Mouse (Mus musculus): ENCODE data around the gene Vwf. TPM values are rescaled to one million over a fixed set of nuclear protein-coding genes. Genes with fewer than 3 reads are reported as not detected.

The Vwf gene
- total and polyA plus RNA-seq, 2 experiments from 2014 or later, result 13.1 to 30.0 TPM

DNA sequence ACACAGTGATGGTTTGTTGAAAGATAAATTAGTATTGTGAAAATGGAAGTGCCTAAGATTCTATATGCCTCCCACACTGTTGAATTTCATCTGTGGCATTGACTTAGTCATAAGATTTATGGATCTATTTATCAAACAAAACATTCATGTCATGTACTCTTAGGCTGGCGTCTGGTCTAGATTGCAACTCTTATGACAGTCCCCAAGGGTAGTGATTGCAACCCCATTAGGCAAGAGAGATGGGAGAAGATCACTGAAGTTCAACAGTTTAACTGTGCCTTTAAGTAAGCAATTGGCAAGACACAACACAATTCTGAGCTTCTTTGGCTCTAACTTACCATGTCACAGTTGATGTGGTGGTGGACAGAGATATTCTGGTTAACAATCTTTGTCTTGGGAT, 106.8 kb downstream of the Vwf start:
- H3K27ac ChIP-seq (ENCODE audit: low read depth, low read length), result no peak overlapping the region
- H3K4me1 ChIP-seq (ENCODE audit: insufficient read depth), result no peaks in the 10 kb centered on the region
- no peak overlapping the region for H3K4me2 ChIP-seq (ENCODE audit: low read depth)
- no peaks in the 10 kb centered on the region for H3K27me3 ChIP-seq (ENCODE audit: insufficient read depth, low read length)
- WGBS, result 94% methylated on average over 1 of the region's 1 CpGs
- TF ChIP-seq CTCF (IDR thresholded peaks at IDR 0.05; ENCODE audit: low read depth), result no peak
- no peaks in the 10 kb centered on the region for H3K36me3 ChIP-seq (ENCODE audit: insufficient read depth)
- DNase-seq (no peak), ATAC-seq (no peak)
- no peak overlapping the region for H3K9ac ChIP-seq
- H3K9me3 ChIP-seq (ENCODE audit: low read length), result no peaks in the 10 kb centered on the region
- no peak overlapping the region for H3K4me3 ChIP-seq (ENCODE audit: low read depth, low read length)

DNA sequence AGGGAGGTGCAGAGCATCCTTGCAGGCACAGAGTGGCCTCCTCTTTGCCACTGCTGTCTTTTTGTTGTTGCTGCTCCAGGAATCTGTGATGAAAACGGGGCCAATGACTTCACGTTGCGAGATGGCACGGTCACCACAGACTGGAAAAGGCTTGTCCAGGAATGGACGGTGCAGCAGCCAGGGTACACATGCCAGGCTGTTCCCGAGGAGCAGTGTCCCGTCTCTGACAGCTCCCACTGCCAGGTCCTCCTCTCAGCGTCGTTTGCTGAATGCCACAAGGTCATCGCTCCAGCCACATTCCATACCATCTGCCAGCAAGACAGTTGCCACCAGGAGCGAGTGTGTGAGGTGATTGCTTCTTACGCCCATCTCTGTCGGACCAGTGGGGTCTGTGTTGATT, 110.3 kb downstream of the Vwf start:
- no peak overlapping the region for H3K4me2 ChIP-seq (ENCODE audit: low read depth)
- ATAC-seq (no peak), DNase-seq (no peak)
- no peaks in the 10 kb centered on the region for H3K27me3 ChIP-seq (ENCODE audit: insufficient read depth, low read length)
- H3K4me1 ChIP-seq (ENCODE audit: insufficient read depth), result no peaks in the 10 kb centered on the region
- H3K27ac ChIP-seq (ENCODE audit: low read depth, low read length), result no peak overlapping the region
- TF ChIP-seq CTCF (IDR thresholded peaks at IDR 0.05; ENCODE audit: low read depth), result no peak
- no peaks in the 10 kb centered on the region for H3K9me3 ChIP-seq (ENCODE audit: low read length)
- H3K4me3 ChIP-seq (ENCODE audit: low read depth, low read length), result no peak overlapping the region
- WGBS, result 90% methylated on average over 13 of the region's 13 CpGs
- no peak overlapping the region for H3K9ac ChIP-seq
- no peaks in the 10 kb centered on the region for H3K36me3 ChIP-seq (ENCODE audit: insufficient read depth)

DNA sequence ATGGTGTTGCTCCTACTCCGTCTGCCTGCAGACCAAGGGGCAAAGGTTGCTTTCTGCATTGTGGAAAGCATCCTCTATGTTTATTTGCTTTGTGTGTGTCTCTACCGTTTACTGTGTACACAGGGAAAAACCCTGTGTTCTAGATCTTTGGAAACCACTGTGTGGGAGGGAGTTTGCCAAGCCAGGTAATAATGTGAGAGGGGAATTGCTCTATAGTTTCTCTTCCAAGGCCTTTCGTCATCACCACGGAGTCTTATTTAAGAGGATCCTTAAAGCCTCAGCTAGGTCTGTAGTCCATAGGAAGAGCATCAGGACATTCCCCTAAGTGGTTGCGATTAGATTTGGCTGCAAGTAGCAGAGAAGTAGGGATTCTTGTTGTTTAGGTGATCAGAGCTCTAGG, 111.4 kb downstream of the Vwf start:
- H3K27me3 ChIP-seq (ENCODE audit: insufficient read depth, low read length), result no peaks in the 10 kb centered on the region
- TF ChIP-seq CTCF (IDR thresholded peaks at IDR 0.05; ENCODE audit: low read depth), result no peak
- DNase-seq (no peak), ATAC-seq (no peak)
- H3K4me1 ChIP-seq (ENCODE audit: insufficient read depth), result no peaks in the 10 kb centered on the region
- WGBS, result 94% methylated on average over 5 of the region's 5 CpGs
- H3K36me3 ChIP-seq (ENCODE audit: insufficient read depth), result no peaks in the 10 kb centered on the region
- H3K4me3 ChIP-seq (ENCODE audit: low read depth, low read length), result no peak overlapping the region
- H3K9ac ChIP-seq, result no peak overlapping the region
- no peak overlapping the region for H3K27ac ChIP-seq (ENCODE audit: low read depth, low read length)
- no peak overlapping the region for H3K4me2 ChIP-seq (ENCODE audit: low read depth)
- no peaks in the 10 kb centered on the region for H3K9me3 ChIP-seq (ENCODE audit: low read length)

DNA sequence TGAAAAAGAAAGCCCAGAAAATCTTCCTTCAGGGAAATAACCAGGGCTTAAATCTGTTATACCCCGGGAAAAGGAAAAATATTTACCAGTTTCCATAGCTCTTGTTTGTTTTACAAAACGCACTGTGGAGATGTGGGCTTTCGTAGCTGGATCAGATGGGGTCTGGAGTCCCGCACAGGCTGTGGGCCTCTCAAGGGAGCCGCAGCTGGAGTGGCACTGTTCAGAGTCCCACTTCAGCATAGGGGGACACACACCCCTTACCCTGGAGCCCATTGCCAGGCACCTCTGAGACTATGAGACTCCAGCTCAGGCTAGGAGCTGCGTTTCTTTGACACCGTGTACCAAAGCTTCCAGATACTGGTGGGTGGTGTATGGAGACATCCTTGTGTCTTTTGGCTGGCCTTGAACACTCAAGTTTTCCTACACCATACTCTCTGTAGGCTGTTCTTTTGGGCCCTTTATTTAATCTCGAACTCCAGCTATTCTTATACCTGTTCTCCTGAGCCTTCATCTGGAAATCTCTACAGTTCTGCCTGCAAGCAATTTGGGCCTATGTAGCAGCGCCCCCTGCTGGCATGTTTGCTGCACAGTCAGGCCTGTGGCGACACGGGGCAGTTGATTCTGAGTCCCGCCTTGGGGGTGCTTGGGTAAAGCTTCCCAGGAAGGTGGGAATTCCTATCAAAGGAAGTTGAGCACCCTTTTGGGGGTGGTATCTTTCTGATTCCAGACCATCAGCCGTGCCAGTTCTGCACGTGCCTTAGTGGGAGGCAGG, 114.7 kb downstream of the Vwf start:
- Histone ChIP-seq H3K27ac (ENCODE audit: low read depth, low read length) (no peak overlapping the region), H3K9me3 (ENCODE audit: low read length) (no peaks in the 10 kb centered on the region), H3K4me2 (ENCODE audit: low read depth) (no peak overlapping the region), H3K27me3 (ENCODE audit: insufficient read depth, low read length) (no peaks in the 10 kb centered on the region), H3K36me3 (ENCODE audit: insufficient read depth) (no peaks in the 10 kb centered on the region), H3K9ac (no peak overlapping the region), H3K4me1 (ENCODE audit: insufficient read depth) (no peaks in the 10 kb centered on the region), H3K4me3 (ENCODE audit: low read depth, low read length) (no peak overlapping the region)
- ATAC-seq (peak; percentile 54), DNase-seq (peak; percentile 70)
- 46% methylated on average over 14 of the region's 14 CpGs for WGBS
- peak; percentile 80 for TF ChIP-seq CTCF (IDR thresholded peaks at IDR 0.05; ENCODE audit: low read depth)

DNA sequence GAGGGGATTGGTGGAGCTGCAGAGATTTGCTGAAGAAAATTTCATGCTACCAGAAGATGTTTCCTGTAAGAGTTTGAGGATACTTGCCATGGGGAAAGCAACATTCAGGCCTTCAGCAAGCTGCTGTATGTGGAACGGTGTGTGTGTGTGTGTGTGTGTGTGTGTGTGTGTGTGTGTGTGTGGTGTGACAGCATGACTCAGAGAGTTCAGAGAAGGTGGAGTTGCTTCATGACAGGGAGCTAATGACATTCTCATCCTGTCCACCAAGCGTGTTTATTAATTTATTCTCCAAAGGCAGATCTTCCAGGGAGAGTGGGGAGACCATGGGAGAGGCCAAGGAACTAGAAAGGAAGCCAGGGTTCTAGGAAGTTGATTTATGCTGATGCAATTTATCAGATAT, 117.3 kb downstream of the Vwf start:
- Histone ChIP-seq H3K27ac (ENCODE audit: low read depth, low read length) (no peak overlapping the region), H3K4me3 (ENCODE audit: low read depth, low read length) (no peak overlapping the region), H3K9ac (no peak overlapping the region), H3K36me3 (ENCODE audit: insufficient read depth) (no peaks in the 10 kb centered on the region), H3K4me2 (ENCODE audit: low read depth) (no peak overlapping the region), H3K27me3 (ENCODE audit: insufficient read depth, low read length) (no peaks in the 10 kb centered on the region), H3K4me1 (ENCODE audit: insufficient read depth) (no peaks in the 10 kb centered on the region), H3K9me3 (ENCODE audit: low read length) (no peaks in the 10 kb centered on the region)
- 84% methylated on average over 2 of the region's 2 CpGs for WGBS
- no peak for ATAC-seq
- no peak for DNase-seq
- TF ChIP-seq CTCF (IDR thresholded peaks at IDR 0.05; ENCODE audit: low read depth), result no peak

DNA sequence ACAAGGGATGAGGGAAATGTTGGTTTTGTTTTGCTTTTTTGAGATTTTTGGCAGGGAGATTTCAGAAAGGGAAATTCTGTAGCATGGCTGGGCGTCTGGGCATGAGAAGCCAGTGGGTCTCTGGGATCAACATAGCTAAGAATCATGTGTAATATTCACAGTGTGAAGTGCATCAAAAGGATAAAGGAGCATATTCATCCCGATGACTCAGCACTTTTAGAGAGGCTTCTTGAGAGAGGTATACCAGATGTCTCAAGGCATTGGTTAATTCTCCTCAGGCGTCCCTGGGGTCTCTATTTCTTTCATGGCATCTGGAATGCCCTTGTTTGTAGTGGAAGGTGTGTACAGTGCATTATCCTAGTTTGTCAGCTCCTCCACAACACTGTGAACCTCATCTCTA, 125.3 kb downstream of the Vwf start:
- no peaks in the 10 kb centered on the region for H3K9me3 ChIP-seq (ENCODE audit: low read length)
- DNase-seq, result no peak
- H3K4me3 ChIP-seq (ENCODE audit: low read depth, low read length), result no peak overlapping the region
- no peaks in the 10 kb centered on the region for H3K4me1 ChIP-seq (ENCODE audit: insufficient read depth)
- H3K9ac ChIP-seq, result no peak overlapping the region
- TF ChIP-seq CTCF (IDR thresholded peaks at IDR 0.05; ENCODE audit: low read depth), result no peak
- H3K36me3 ChIP-seq (ENCODE audit: insufficient read depth), result no peaks in the 10 kb centered on the region
- no peak overlapping the region for H3K27ac ChIP-seq (ENCODE audit: low read depth, low read length)
- ATAC-seq, result no peak
- no peak overlapping the region for H3K4me2 ChIP-seq (ENCODE audit: low read depth)
- 84% methylated on average over 3 of the region's 3 CpGs for WGBS
- H3K27me3 ChIP-seq (ENCODE audit: insufficient read depth, low read length), result no peaks in the 10 kb centered on the region

DNA sequence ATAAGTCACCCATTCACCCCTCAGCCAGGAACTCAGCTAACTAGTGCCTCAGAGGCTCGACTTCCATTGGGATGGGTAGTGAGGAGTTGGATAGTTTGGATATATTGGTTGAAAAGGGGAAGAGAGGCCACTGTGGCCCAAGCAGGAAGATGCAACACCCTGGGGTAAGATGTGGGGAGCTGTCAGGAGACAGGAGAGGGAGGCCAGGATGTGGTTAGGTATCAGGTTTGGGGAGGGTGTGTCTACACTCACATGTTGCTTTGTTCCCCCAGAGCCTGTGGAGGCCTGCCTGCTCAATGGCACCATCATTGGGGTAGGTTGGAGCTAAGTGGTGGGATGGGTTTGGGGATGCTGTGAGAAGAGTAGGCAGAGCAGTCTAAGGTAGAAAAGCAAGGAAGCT, 131.9 kb downstream of the Vwf start:
- Histone ChIP-seq H3K9ac (no peak overlapping the region), H3K36me3 (ENCODE audit: insufficient read depth) (no peaks in the 10 kb centered on the region), H3K4me3 (ENCODE audit: low read depth, low read length) (no peak overlapping the region), H3K4me1 (ENCODE audit: insufficient read depth) (no peaks in the 10 kb centered on the region), H3K27ac (ENCODE audit: low read depth, low read length) (no peak overlapping the region), H3K9me3 (ENCODE audit: low read length) (no peaks in the 10 kb centered on the region), H3K27me3 (ENCODE audit: insufficient read depth, low read length) (no peaks in the 10 kb centered on the region), H3K4me2 (ENCODE audit: low read depth) (no peak overlapping the region)
- WGBS, result 65% methylated on average over 1 of the region's 1 CpGs
- no peak for DNase-seq
- TF ChIP-seq CTCF (IDR thresholded peaks at IDR 0.05; ENCODE audit: low read depth), result no peak
- no peak for ATAC-seq

Measured in forebrain, postnatal 0 days (tissue).